Mouse (Mus musculus): ENCODE results near the gene Lonp1.
"Not testable (repeated sequence)": the region's sequence is repeated elsewhere in the genome, so short reads cannot be mapped to it uniquely, and the experiment has no call there.

Gene Lonp1

GRCm38 (mm10) chr17:56617628-56618027 is 9.1 kb downstream of the Lonp1 start:
- DNase-seq: no peak

- DNase-seq: no peak
Observed at GRCm38 (mm10) chr17:56616725-56617124, 10.0 kb downstream of the Lonp1 start.

GRCm38 (mm10) chr17:56615792-56616191 is 10.9 kb downstream of the Lonp1 start:
- DNase-seq: no peak

GRCm38 (mm10) chr17:56615136-56615784 is 11.4 kb downstream of the Lonp1 start:
- DNase-seq: no peak

- no peak for DNase-seq
Observed at GRCm38 (mm10) chr17:56614391-56615135, 12.1 kb downstream of the Lonp1 start.

GRCm38 (mm10) chr17:56613893-56614292 is 12.8 kb downstream of the Lonp1 start:
- DNase-seq: peak; percentile 36 to 46

GRCm38 (mm10) chr17:56613236-56613844 is 13.3 kb downstream of the Lonp1 start, which contains the start of gene Rpl36:
Rpl36 (plus strand) TSS chr17:56613416.
- DNase-seq: peak; percentile 95 to 97

GRCm38 (mm10) chr17:56612565-56612939 is 14.1 kb downstream of the Lonp1 start:
- not testable (repeated sequence) for DNase-seq

GRCm38 (mm10) chr17:56611861-56612564 is 14.7 kb downstream of the Lonp1 start:
- peak; percentile 66 to 74 for DNase-seq

GRCm38 (mm10) chr17:56611323-56611722 is 15.4 kb downstream of the Lonp1 start:
- DNase-seq: no peak

GRCm38 (mm10) chr17:56609452-56610171 is 17.1 kb downstream of the Lonp1 start, which contains the start of gene 2410015M20Rik:
2410015M20Rik (minus strand) TSS chr17:56609771.
- peak; percentile 95 to 96 for DNase-seq

- no peak for DNase-seq
Observed at GRCm38 (mm10) chr17:56608699-56609098, 18.0 kb downstream of the Lonp1 start.

GRCm38 (mm10) chr17:56607521-56608062 is 19.1 kb downstream of the Lonp1 start:
- no peak for DNase-seq

- DNase-seq: no peak
Observed at GRCm38 (mm10) chr17:56605431-56605830, 21.3 kb downstream of the Lonp1 start.

GRCm38 (mm10) chr17:56604422-56604821 is 22.3 kb downstream of the Lonp1 start:
- DNase-seq: no peak

- peak in 1 of 2 experiments; percentile 19 for DNase-seq
Observed at GRCm38 (mm10) chr17:56604070-56604380, 22.7 kb downstream of the Lonp1 start.

- DNase-seq: peak in 1 of 2 experiments; percentile 18
Observed at GRCm38 (mm10) chr17:56603186-56604069, 23.3 kb downstream of the Lonp1 start.

GRCm38 (mm10) chr17:56593527-56594271 is 33.0 kb downstream of the Lonp1 start:
- peak; percentile 22 to 77 for DNase-seq

GRCm38 (mm10) chr17:56592553-56592952 is 34.1 kb downstream of the Lonp1 start:
- no peak for DNase-seq

GRCm38 (mm10) chr17:56588921-56589320 is 37.8 kb downstream of the Lonp1 start:
- DNase-seq: no peak
